Mouse (Mus musculus) adrenal gland, adult 18-20 months (tissue): ENCODE results near the gene Prmt8. TPM values are rescaled to one million over a fixed set of nuclear protein-coding genes. Genes with fewer than 3 reads are reported as not detected.

ENCODE experiments used
- DNase-seq, 2 experiments: peaks; one replicate each; pipeline ENCODE4 v3.0.0; 2021 to 2022; ENCODE audit warnings: low spot score in 2 of 2
- microRNA-seq, 2 experiments: library from miRNA; unstranded; fragments of <30 nt; microRNA quantifications; one replicate each; pipeline ENCODE4 v1.2.0; 2021; ENCODE audit warnings: borderline number of aligned reads in 2 of 2
- total RNA-seq, 2 experiments: library from RNA; stranded (reverse); gene quantifications; 1 replicate in 1 of 2; 2 replicates in 1 of 2; pipeline ENCODE4 v1.2.3; 2021

The Prmt8 gene
- total RNA-seq, 2 experiments from 2014 or later: not detected

DNA sequence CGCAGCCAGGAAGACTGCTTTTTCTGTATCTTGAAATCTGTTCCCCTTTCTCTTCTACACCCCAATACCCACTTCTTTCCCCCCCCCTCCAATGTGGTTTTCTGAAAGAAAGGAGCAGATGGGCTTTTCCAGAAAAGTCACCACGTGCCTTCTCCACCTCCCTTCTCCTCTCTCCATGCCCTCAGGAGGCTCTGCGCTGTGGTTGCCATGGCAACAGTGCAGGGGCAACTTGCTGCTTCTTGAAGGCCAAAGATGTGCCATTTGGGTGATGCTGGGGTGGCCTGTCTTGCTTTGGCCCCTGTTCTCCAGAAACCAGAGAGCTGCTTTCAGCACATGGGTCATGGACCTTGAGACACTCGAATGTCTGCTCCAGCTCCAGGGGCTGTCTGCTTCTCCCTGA is 100.0 kb downstream of the Prmt8 start:
- DNase-seq: no peak

DNA sequence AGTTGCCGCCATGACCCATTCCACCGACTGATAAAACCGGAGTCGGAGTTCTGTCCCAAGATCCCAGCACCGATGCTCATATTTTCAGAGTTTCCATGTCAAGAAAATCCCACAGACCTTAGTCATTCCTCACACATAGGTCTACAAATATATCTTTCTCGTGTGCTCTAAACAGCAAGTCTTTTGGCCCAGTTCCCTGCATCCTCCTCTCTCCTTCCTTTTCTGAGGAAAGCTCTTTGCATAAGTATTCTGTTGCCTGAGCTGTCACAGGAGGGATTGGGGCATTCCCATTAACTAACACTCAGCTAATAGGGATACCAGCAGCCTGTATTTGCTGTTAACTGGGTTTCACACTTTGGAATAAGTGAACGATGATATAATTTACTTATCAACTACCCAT is 106.0 kb downstream of the Prmt8 start:
- no peak for DNase-seq

DNA sequence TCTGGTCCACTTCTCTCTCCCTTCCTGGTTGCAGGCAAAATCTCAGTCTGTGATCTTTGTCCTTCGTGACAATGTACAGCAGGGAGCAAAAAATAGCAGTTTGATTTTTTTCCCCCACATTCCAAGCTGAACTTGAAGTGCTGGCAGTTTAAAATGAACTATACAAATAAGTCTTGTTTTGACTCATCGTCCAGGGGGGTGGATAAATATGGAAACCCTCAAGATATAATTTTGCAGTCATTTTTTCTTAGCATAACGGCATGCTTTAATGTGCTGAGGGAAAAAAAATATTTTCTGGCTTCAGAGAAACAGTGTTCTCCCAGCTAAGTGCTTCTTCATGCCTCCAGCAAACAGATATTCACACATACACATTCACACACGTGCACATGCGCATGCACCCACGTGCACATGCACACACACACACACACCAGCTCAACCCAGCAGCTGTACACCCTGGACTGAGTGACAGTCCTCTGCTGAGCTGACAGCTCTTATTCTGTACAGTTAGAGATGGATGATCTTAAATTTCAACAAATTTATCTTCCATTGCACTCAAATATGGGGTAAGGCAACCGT is 107.5 kb downstream of the Prmt8 start:
- DNase-seq: no peak

DNA sequence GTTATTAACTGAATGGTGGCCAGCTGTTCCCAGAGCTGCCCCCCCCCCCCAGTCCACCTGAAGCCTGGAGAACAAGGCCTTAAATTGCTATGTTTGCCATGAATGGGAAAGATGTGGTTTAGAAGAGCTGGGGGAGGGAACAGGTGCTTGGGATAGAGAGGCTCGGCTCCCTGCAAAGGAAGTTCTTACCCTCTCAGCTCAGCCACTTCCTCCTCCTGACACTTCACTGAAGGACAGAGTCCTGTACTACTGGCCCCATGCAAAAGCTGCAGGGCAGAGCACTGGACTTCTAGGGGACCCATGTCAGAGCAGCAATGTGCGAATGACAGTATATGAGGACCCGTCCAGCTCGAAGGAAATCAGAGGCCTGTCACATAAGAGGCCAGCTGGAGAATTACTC is 109.3 kb downstream of the Prmt8 start:
- no peak for DNase-seq

DNA sequence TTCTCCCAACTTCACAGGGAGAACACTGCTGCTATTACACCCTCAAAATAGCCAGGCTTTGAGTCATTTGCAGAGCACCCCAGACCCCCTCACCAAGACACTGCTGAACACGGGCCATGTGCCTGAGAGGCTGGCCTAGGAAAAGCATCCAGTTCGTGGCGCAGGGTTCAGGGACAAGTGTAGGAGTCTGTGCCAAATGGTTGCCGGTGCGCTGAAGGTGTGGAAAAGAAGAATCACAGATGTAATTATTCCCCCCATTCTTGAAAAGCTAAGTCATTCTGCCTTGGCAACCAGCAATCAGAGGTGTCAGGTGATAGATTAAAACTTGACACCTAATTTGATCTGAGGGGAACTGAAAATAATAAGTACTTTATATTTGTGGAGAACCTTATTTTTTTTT is 109.8 kb downstream of the Prmt8 start:
- DNase-seq: no peak

DNA sequence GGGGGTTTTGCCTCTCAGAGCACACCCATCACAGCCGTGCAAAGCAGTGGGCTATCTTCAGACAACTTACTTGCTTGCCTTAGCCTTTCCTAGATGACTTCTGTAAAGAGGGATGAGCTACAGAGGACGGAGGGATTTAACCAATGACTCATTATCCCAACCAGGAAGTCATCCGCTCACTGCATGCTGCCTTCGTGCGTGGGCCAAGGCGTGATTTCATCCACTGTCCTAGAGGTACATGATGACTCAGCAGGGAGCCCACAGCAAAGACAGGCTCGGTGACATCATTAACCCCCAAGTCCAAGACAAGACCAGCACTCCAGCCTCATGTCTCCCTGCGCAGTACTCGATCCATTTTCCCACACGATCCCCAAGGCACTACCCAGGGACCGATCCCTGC is 112.1 kb downstream of the Prmt8 start:
- DNase-seq: no peak

DNA sequence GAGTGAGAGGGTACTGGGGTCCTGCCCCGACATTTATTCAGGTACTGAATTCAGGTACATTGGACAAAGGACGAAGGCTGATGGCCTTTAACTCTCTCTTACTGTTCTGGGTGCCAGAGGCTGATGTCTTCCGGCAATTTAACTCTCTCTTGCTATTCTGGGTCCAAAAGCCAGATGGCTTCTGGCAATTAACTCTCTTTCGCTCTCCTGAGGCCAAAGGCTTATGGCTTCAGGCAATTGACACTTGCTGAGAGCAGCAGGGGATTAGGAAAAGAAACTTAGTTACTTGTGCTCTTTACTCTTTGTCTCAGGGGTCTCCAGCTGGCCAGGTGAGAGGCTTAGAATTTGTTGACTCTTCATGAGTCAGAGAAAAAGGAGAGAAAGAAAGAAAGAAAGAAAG is 113.3 kb downstream of the Prmt8 start:
- no peak for DNase-seq

DNA sequence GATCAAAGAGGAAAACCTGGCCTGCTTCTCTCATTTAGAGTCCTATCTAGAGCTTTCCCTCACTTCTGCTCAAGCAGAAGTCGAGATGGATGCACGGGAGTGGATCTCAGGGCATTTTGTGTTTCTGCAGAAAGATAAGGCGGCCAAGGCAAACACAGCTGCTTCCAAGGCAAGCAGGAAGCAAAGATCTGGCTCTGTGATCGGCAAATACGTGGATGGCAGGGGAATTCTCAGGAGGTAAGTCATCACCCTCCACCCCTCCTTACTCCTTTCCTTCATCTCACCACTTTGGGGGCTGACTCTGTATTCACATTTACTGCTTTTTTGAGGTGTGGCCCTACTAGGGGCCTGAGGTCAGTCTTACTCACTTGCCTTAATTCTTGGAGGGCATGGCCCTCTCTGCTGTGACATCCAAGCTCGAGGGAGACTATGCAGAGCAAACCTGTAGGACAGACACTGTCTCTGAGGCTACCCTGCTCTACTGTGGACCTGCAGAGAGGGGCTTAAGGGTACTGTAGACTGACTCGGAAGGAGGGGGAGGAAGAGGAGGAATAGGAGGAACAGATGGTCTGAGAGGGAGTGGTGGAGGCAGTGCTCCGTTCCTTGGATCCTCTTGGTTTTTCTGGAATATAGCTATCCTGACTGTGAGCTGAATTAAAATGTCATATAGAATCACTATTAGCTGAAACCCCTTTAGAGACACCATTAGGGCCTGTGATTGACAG is 128.0 kb downstream of the Prmt8 start:
- no peak for DNase-seq

Small RNA genes within 50 kb of the gene (microRNA-seq; reads per million reads assigned to microRNA genes)
- gene Mir7233: 0 reads per million in 2 experiments

Other genes starting within 250 kb of the Prmt8 start
- gene Cracr2a, start 208.1 kb downstream of the Prmt8 start, total RNA-seq: 1 to 10 TPM; 1.3 to 3.4 TPM
- 10 to 100 TPM in 1 of 2 experiments, 1 to 10 TPM in 1; 5.1 to 23.4 TPM for gene Tspan11, start 118.1 kb upstream of the Prmt8 start, total RNA-seq